In genomic region chr4:138363511-138363910, GRCm38 (mm10) we compare ENCODE assay signal across 33 mouse cellular contexts. TPM values are rescaled to one million over a fixed set of nuclear protein-coding genes. Genes with fewer than 3 reads are reported as not detected.
"Had no signal": no experiment of that assay in that cellular context is flagged by ENCODE, and none has a peak within 500 bp of the region (broad histone marks: within the 10 kb centered on the region; RNA-seq: fewer than 3 reads in every experiment).

No protein-coding gene starts in this region.

- ATAC-seq: hindbrain, postnatal 0 days; intestine, embryonic 16.5 days; liver, embryonic 12.5 days had no signal

- H3K27ac ChIP-seq: heart, adult 2 months; heart, embryonic 13.5 days; heart, embryonic 15.5 days; hindbrain, embryonic 13.5 days; hindbrain, embryonic 15.5 days; hindbrain, postnatal 0 days; kidney, embryonic 15.5 days; kidney, postnatal 0 days; limb, embryonic 13.5 days; limb, embryonic 15.5 days; liver, embryonic 12.5 days had no signal

- H3K9ac ChIP-seq: heart, embryonic 13.5 days; heart, embryonic 15.5 days; hindbrain, embryonic 13.5 days; hindbrain, embryonic 15.5 days; kidney, embryonic 15.5 days; limb, embryonic 13.5 days; limb, embryonic 15.5 days; liver, embryonic 12.5 days had no signal

- H3K9me3 ChIP-seq: heart, embryonic 13.5 days; heart, embryonic 15.5 days; hindbrain, embryonic 13.5 days; hindbrain, embryonic 15.5 days; kidney, embryonic 15.5 days; limb, embryonic 13.5 days; limb, embryonic 15.5 days; liver, embryonic 12.5 days had no signal

- H3K4me2 ChIP-seq: heart, embryonic 11.5 days; heart, embryonic 13.5 days; heart, embryonic 15.5 days; hindbrain, embryonic 13.5 days; hindbrain, embryonic 15.5 days; kidney, embryonic 15.5 days; limb, embryonic 13.5 days; limb, embryonic 15.5 days; liver, embryonic 12.5 days had no signal

- H3K36me3 ChIP-seq: heart, embryonic 13.5 days; heart, embryonic 15.5 days; hindbrain, embryonic 13.5 days; hindbrain, embryonic 15.5 days; kidney, embryonic 15.5 days; limb, embryonic 13.5 days; limb, embryonic 15.5 days; liver, embryonic 12.5 days had no signal

- H3K4me3 ChIP-seq: heart, adult 2 months; heart, embryonic 13.5 days; heart, embryonic 15.5 days; hindbrain, embryonic 13.5 days; hindbrain, embryonic 15.5 days; kidney, embryonic 15.5 days; limb, embryonic 13.5 days; limb, embryonic 15.5 days; liver, embryonic 12.5 days had no signal

- DNase-seq: gastrocnemius, postnatal 14 days; gastrocnemius, postnatal 36 days; heart, adult 11 months; heart, adult 2 months; heart, postnatal 14 days; heart, postnatal 36 days; kidney, adult 11 months; kidney, postnatal 14 days; layer of hippocampus, adult 9-11 months; layer of hippocampus, postnatal 36 days; left cerebral cortex, postnatal 4 days had no signal

RNA-seq across cellular contexts. Expression of gene Cda, which starts 4.3 kb away (rescaled TPM):
- total RNA-seq: hematopoietic stem cell, adult 5-6 weeks had no signal

RNA-seq across cellular contexts. Expression of gene Fam43b, which starts 32.8 kb away (rescaled TPM):
- total RNA-seq: gastrocnemius, adult 18-20 months; gastrocnemius, adult 8-10 months; gastrocnemius, postnatal 36 days; heart, adult 2 months; heart, postnatal 14 days; heart, postnatal 36 days; liver, adult 2 months had no signal
- polyA plus RNA-seq: gonadal fat pad, adult 2 months; heart, adult 2 months; heart, embryonic 13.5 days; heart, embryonic 15.5 days; heart, postnatal 0 days; hindbrain, embryonic 11.5 days; intestine, embryonic 16.5 days; kidney, adult 2 months; kidney, embryonic 15.5 days; large intestine, adult 2 months; limb, embryonic 11.5 days; limb, embryonic 13.5 days; liver, adult 2 months; liver, embryonic 12.5 days had no signal
